Mouse (Mus musculus): ENCODE measurements around the gene Rbfox3. TPM values are rescaled to one million over a fixed set of nuclear protein-coding genes. Genes with fewer than 3 reads are reported as not detected.

Rbfox3 gene
- total RNA-seq, 2 experiments from 2014 or later = 3.4 to 4.3 TPM

- DNase-seq = no peak
Observed at GRCm38 (mm10) chr11:118760296-118760988, 151.0 kb downstream of the Rbfox3 start.

- DNase-seq = no peak
Observed at GRCm38 (mm10) chr11:118759228-118759627, 152.2 kb downstream of the Rbfox3 start.

- DNase-seq = no peak
Observed at GRCm38 (mm10) chr11:118758277-118758990, 153.0 kb downstream of the Rbfox3 start.

- no peak for DNase-seq
Observed at GRCm38 (mm10) chr11:118757488-118757887, 153.9 kb downstream of the Rbfox3 start.

GRCm38 (mm10) chr11:118755003-118755402, 156.4 kb downstream of the Rbfox3 start:
- no peak for DNase-seq

GRCm38 (mm10) chr11:118754535-118754934, 156.9 kb downstream of the Rbfox3 start:
- no peak for DNase-seq

GRCm38 (mm10) chr11:118751879-118752616, 159.3 kb downstream of the Rbfox3 start:
- DNase-seq = no peak

- no peak for DNase-seq
Observed at GRCm38 (mm10) chr11:118750745-118751330, 160.6 kb downstream of the Rbfox3 start.

GRCm38 (mm10) chr11:118749541-118749940, 161.9 kb downstream of the Rbfox3 start:
- no peak for DNase-seq

- DNase-seq = no peak
Observed at GRCm38 (mm10) chr11:118748622-118749021, 162.8 kb downstream of the Rbfox3 start.

GRCm38 (mm10) chr11:118745279-118745678, 166.1 kb downstream of the Rbfox3 start:
- DNase-seq = no peak

GRCm38 (mm10) chr11:118744782-118745181, 166.6 kb downstream of the Rbfox3 start:
- DNase-seq = peak; percentile 59

GRCm38 (mm10) chr11:118742762-118743161, 168.6 kb downstream of the Rbfox3 start:
- DNase-seq = peak; percentile 52

- no peak for DNase-seq
Observed at GRCm38 (mm10) chr11:118741262-118741661, 170.1 kb downstream of the Rbfox3 start.

- DNase-seq = peak; percentile 82
Observed at GRCm38 (mm10) chr11:118740001-118740400, 171.4 kb downstream of the Rbfox3 start.

- peak; percentile 86 for DNase-seq
Observed at GRCm38 (mm10) chr11:118738855-118739832, 172.3 kb downstream of the Rbfox3 start.

GRCm38 (mm10) chr11:118738323-118738722, 173.1 kb downstream of the Rbfox3 start:
- DNase-seq = no peak

- no peak for DNase-seq
Observed at GRCm38 (mm10) chr11:118737821-118738220, 173.6 kb downstream of the Rbfox3 start.

GRCm38 (mm10) chr11:118736993-118737392, 174.4 kb downstream of the Rbfox3 start:
- DNase-seq = no peak

GRCm38 (mm10) chr11:118731655-118732054, 179.7 kb downstream of the Rbfox3 start:
- DNase-seq = no peak

GRCm38 (mm10) chr11:118729373-118729772, 182.0 kb downstream of the Rbfox3 start:
- no peak for DNase-seq
